Mouse (Mus musculus) adrenal gland, adult 18-20 months (tissue): Measurements from ENCODE around the gene Scgb2b3. TPM values are rescaled to one million over a fixed set of nuclear protein-coding genes. Genes with fewer than 3 reads are reported as not detected.

Experiments
- DNase-seq, 2 experiments: peaks; one replicate each; pipeline ENCODE4 v3.0.0; 2021 to 2022; ENCODE audit warnings: low spot score in 2 of 2
- long read RNA-seq, 2 experiments: library from polyadenylated mRNA; stranded (forward); transcript quantifications; one replicate each; pipeline ENCODE4 v2.0.0; 2021
- total RNA-seq, 2 experiments: library from RNA; stranded (reverse); gene quantifications; 1 replicate in 1 of 2; 2 replicates in 1 of 2; pipeline ENCODE4 v1.2.3; 2021

Scgb2b3 gene
- total RNA-seq: not detected
- long read RNA-seq, experiment 1: 0 reads
- long read RNA-seq, experiment 2: 0 reads

- DNase-seq: no peak
Measured at GRCm38 (mm10) chr7:31362022-31362560, at the start of gene Scgb2b3. Gene Scgb2b3, minus strand, starts transcription at chr7:31362072.

- no peak for DNase-seq
Measured at GRCm38 (mm10) chr7:31375292-31375691, 13.4 kb upstream of the Scgb2b3 start, which contains the start of gene Scgb1b3. Gene Scgb1b3, plus strand, starts transcription at chr7:31375592.

Other genes starting within 250 kb of the Scgb2b3 start
- gene Hpn, start 246.8 kb downstream of the Scgb2b3 start, total RNA-seq: 1 to 10 TPM; 1.2 to 1.4 TPM
- gene Scn1b, start 235.1 kb downstream of the Scgb2b3 start, total RNA-seq: 10 to 100 TPM; 13.5 to 24.9 TPM
- gene Gramd1a, start 206.2 kb downstream of the Scgb2b3 start, total RNA-seq: 10 to 100 TPM; 41.9 to 51.7 TPM
- gene Scgb2b2, start 71.6 kb downstream of the Scgb2b3 start, total RNA-seq: not detected
- gene Scgb1b2, start 70.3 kb downstream of the Scgb2b3 start, total RNA-seq: not detected
- not detected for gene Scgb1b3, start 13.5 kb upstream of the Scgb2b3 start, total RNA-seq